Comparison of ENCODE assay signal across 9 mouse cellular contexts in the genomic region with DNA sequence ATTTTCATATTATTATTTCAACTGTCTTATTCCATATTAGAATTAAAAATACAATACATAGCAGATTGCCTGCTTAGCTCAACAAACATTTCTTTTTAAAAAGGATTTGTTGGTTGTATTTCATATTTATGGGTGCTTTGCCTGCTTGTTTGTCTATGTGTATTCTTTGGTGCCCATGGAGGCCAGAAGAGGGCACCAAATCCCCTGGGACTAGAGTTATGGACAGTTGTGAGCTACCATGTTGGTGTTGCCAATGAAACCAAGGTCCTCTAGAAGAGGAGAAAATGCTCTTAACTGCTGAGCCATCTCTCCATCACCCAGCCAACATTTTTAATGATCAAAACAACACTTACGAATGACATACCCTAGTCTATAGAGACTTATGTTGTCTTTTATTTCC.
DNase-seq lines count a peak whose midpoint lies in the region; ATAC-seq and TF ChIP-seq lines count a peak whose summit lies in the region.
"Had no signal": no experiment of that assay in that cellular context is flagged by ENCODE, and none has a peak within 500 bp of the region (broad histone marks: within the 10 kb centered on the region; RNA-seq: fewer than 3 reads in every experiment).

No protein-coding gene starts in this region.

- no peaks in the 10 kb centered on the region for H3K36me3 ChIP-seq in forebrain, postnatal 0 days (ENCODE audit: insufficient read depth)
- H3K36me3 ChIP-seq in forebrain, embryonic 13.5 days (ENCODE audit: poor library complexity, severe bottlenecking), result no peaks in the 10 kb centered on the region
- H3K36me3 ChIP-seq in midbrain, postnatal 0 days (ENCODE audit: insufficient read depth, low read length), result no peaks in the 10 kb centered on the region
- H3K36me3 ChIP-seq in midbrain, embryonic 15.5 days (replicated peaks), result no peaks in the 10 kb centered on the region

- no peaks in the 10 kb centered on the region for H3K27me3 ChIP-seq in forebrain, postnatal 0 days (ENCODE audit: insufficient read depth, low read length)
- H3K27me3 ChIP-seq in forebrain, embryonic 13.5 days, result no peaks in the 10 kb centered on the region
- H3K27me3 ChIP-seq in midbrain, postnatal 0 days (ENCODE audit: insufficient read depth, low read length), result no peaks in the 10 kb centered on the region
- no peaks in the 10 kb centered on the region for H3K27me3 ChIP-seq in midbrain, embryonic 15.5 days (replicated peaks)

- H3K9ac ChIP-seq in forebrain, postnatal 0 days, result no peak overlapping the region
- H3K9ac ChIP-seq in forebrain, embryonic 13.5 days, result no peak overlapping the region
- no peak overlapping the region for H3K9ac ChIP-seq in midbrain, postnatal 0 days (replicated peaks; ENCODE audit: low read length, poor library complexity, severe bottlenecking)
- H3K9ac ChIP-seq in midbrain, embryonic 15.5 days, result no peak overlapping the region

- H3K4me2 ChIP-seq in forebrain, postnatal 0 days (ENCODE audit: low read depth), result no peak overlapping the region
- H3K4me2 ChIP-seq in forebrain, embryonic 13.5 days, result no peak overlapping the region
- no peak overlapping the region for H3K4me2 ChIP-seq in midbrain, postnatal 0 days (ENCODE audit: low read depth, low read length, poor library complexity, severe bottlenecking)
- H3K4me2 ChIP-seq in midbrain, embryonic 15.5 days, result no peak overlapping the region

- no peak overlapping the region for H3K27ac ChIP-seq in forebrain, postnatal 0 days (ENCODE audit: low read depth, low read length)
- H3K27ac ChIP-seq in forebrain, embryonic 13.5 days, result no peak overlapping the region
- no peak overlapping the region for H3K27ac ChIP-seq in midbrain, postnatal 0 days (ENCODE audit: low read depth, low read length)
- no peak overlapping the region for H3K27ac ChIP-seq in midbrain, embryonic 15.5 days

- 91% methylated on average over 1 of the region's 1 CpGs for WGBS in forebrain, postnatal 0 days
- 92% methylated on average over 1 of the region's 1 CpGs for WGBS in forebrain, embryonic 13.5 days
- 93% methylated on average over 1 of the region's 1 CpGs for WGBS in midbrain, postnatal 0 days
- WGBS in midbrain, embryonic 15.5 days, result 100% methylated on average over 1 of the region's 1 CpGs

- TF ChIP-seq CTCF in forebrain, postnatal 0 days (IDR thresholded peaks at IDR 0.05; ENCODE audit: low read depth), result peak; percentile 55
- TF ChIP-seq CTCF in midbrain, postnatal 0 days (IDR thresholded peaks at IDR 0.05), result peak; percentile 43

- no peak overlapping the region for H3K4me3 ChIP-seq in forebrain, postnatal 0 days (ENCODE audit: low read depth, low read length)
- H3K4me3 ChIP-seq in forebrain, embryonic 13.5 days, result no peak overlapping the region
- no peak overlapping the region for H3K4me3 ChIP-seq in midbrain, postnatal 0 days (ENCODE audit: low read depth, low read length)
- no peak overlapping the region for H3K4me3 ChIP-seq in midbrain, embryonic 15.5 days

- no peaks in the 10 kb centered on the region for H3K4me1 ChIP-seq in forebrain, postnatal 0 days (ENCODE audit: insufficient read depth)
- no peaks in the 10 kb centered on the region for H3K4me1 ChIP-seq in forebrain, embryonic 13.5 days
- no peaks in the 10 kb centered on the region for H3K4me1 ChIP-seq in midbrain, postnatal 0 days (ENCODE audit: insufficient read depth, low read length)
- no peaks in the 10 kb centered on the region for H3K4me1 ChIP-seq in midbrain, embryonic 15.5 days

- no peak for ATAC-seq in forebrain, postnatal 0 days
- no peak for ATAC-seq in forebrain, embryonic 13.5 days
- no peak for ATAC-seq in midbrain, postnatal 0 days (ENCODE audit: low FRiP score)
- ATAC-seq in midbrain, embryonic 15.5 days (replicated peaks), result no peak
- ATAC-seq: inflammation-experienced regulatory T-cells, adult 6 months had no signal

- peak; percentile 37 for DNase-seq in forebrain, postnatal 0 days
- DNase-seq in midbrain, postnatal 0 days (ENCODE audit: low spot score), result peak; percentile 22
- DNase-seq in embryo, embryonic 10.5 days (ENCODE audit: low spot score), result peak; percentile 44
- peak; percentile 41 for DNase-seq in thymus, postnatal 14 days
- no peak for DNase-seq in layer of hippocampus, postnatal 36 days
- no peak for DNase-seq in neural tube, embryonic 10.5 days (ENCODE audit: extremely low spot score, low spot score)

- H3K9me3 ChIP-seq in forebrain, postnatal 0 days (ENCODE audit: low read length), result no peaks in the 10 kb centered on the region
- no peaks in the 10 kb centered on the region for H3K9me3 ChIP-seq in forebrain, embryonic 13.5 days (replicated peaks)
- no peaks in the 10 kb centered on the region for H3K9me3 ChIP-seq in midbrain, postnatal 0 days (ENCODE audit: low read length)
- H3K9me3 ChIP-seq in midbrain, embryonic 15.5 days, result no peaks in the 10 kb centered on the region

Comparison
In these comparisons a context has a peak if more than half of its experiments do, and no peak if none do; other contexts are left out.
1. DNase-seq: peak in forebrain, postnatal 0 days (single experiment), midbrain, postnatal 0 days (single experiment), embryo, embryonic 10.5 days (single experiment) and thymus, postnatal 14 days (single experiment); none in layer of hippocampus, postnatal 36 days (0 of 2) and neural tube, embryonic 10.5 days (single experiment).